Mouse (Mus musculus) kidney, adult 2 months (tissue): ENCODE data around the gene Wls. TPM values are rescaled to one million over a fixed set of nuclear protein-coding genes. Genes with fewer than 3 reads are reported as not detected.

Experiments
- DNase-seq: peaks from one replicate; pipeline ENCODE4 v3.0.0; 2021
- H3K27ac ChIP-seq: fragments of 200-500 bp; 2 replicates; pipeline ENCODE4 v1.5.1; 2012; ENCODE audit warnings: low read depth, low read length, control low read depth, inconsistent platforms; ENCODE audit not compliant: insufficient read depth
- H3K27me3 ChIP-seq: fragments of 200-500 bp; replicated peaks from 2 replicates; pipeline ENCODE4 v1.6.1; 2012; ENCODE audit warnings: mild to moderate bottlenecking, moderate library complexity, low read length, inconsistent platforms; ENCODE audit not compliant: control insufficient read depth, insufficient read depth
- H3K36me3 ChIP-seq: fragments of 200-500 bp; 2 replicates; pipeline ENCODE4 v1.6.1; 2012; ENCODE audit warnings: mild to moderate bottlenecking, moderate library complexity, low read length, inconsistent platforms; ENCODE audit not compliant: control insufficient read depth, insufficient read depth
- H3K4me1 ChIP-seq: fragments of 200-500 bp; 2 replicates; pipeline ENCODE4 v1.6.1; 2011; ENCODE audit warnings: low read length; ENCODE audit not compliant: control insufficient read depth, insufficient read depth
- H3K4me3 ChIP-seq: fragments of 200-500 bp; 2 replicates; pipeline ENCODE4 v1.5.1; 2011; ENCODE audit warnings: mild to moderate bottlenecking, low read depth, low read length, control low read depth; ENCODE audit not compliant: insufficient read depth
- CTCF ChIP-seq: fragments of 200-500 bp; conservative IDR thresholded peaks from 2 replicates; pipeline ENCODE4 v1.5.1; 2011; ENCODE audit warnings: low read depth, mild to moderate bottlenecking, control low read depth, low read length, moderate library complexity, mixed read lengths; ENCODE audit not compliant: insufficient read depth, insufficient read length
- POLR2A ChIP-seq: fragments of 200-500 bp; IDR thresholded peaks from one replicate; pipeline ENCODE4 v1.6.1; 2011; ENCODE audit warnings: low read depth, low read length, control low read depth
- WGBS: fragments of 180-500 bp; shearing (Covaris S2); methylation state at CpG from one replicate; pipeline ENCODE4 v1.1.7; 2018; 5-methylcytosine and 5-hydroxymethylcytosine counted together
- polyA plus RNA-seq: library from polyadenylated mRNA; depleted of rRNA; stranded (reverse); fragments of >200 nt; gene quantifications from 2 replicates; pipeline ENCODE4 v1.2.3, GENCODE M21; 2012

Wls gene
- polyA plus RNA-seq, 1 experiment: 85.6 TPM

- Histone ChIP-seq H3K27me3 (no peaks in the 10 kb centered on the region), H3K4me3 (no peak overlapping the region), H3K27ac (peak overlapping the region; percentile 45; the same call in 1 of the 2 replicates), H3K36me3 (no peaks in the 10 kb centered on the region), H3K4me1 (peaks cover 14% of the 10 kb centered on the region; the same call in 1 of the 2 replicates)
- no peak for TF ChIP-seq CTCF
- TF ChIP-seq POLR2A: no peak
- DNase-seq: peak; percentile 73
- 37% methylated on average over 2 of the region's 2 CpGs for WGBS
These were observed 8.0 kb downstream of the Wls start for GRCm38 (mm10) chr3:159847410-159848016.

GRCm38 (mm10) chr3:159848156-159848555 lies 8.7 kb downstream of the Wls start:
- H3K27ac ChIP-seq: peak overlapping the region; percentile 75; the same call in 1 of the 2 replicates

GRCm38 (mm10) chr3:159851476-159851875 lies 12.0 kb downstream of the Wls start:
- DNase-seq: no peak
- H3K4me1 ChIP-seq: peaks cover 14% of the 10 kb centered on the region; the same call in 1 of the 2 replicates
- no peak overlapping the region for H3K4me3 ChIP-seq
- H3K27me3 ChIP-seq: no peaks in the 10 kb centered on the region
- no peak for TF ChIP-seq POLR2A
- no peak for TF ChIP-seq CTCF
- H3K36me3 ChIP-seq: no peaks in the 10 kb centered on the region
- no peak overlapping the region for H3K27ac ChIP-seq
- 81% methylated on average over 2 of the region's 2 CpGs for WGBS

More at GRCm38 (mm10) chr3:159848156-159848555, 8.7 kb downstream of the Wls start:
- Histone ChIP-seq H3K27me3 (no peaks in the 10 kb centered on the region), H3K4me3 (no peak overlapping the region), H3K36me3 (no peaks in the 10 kb centered on the region), H3K4me1 (peaks cover 13% of the 10 kb centered on the region; the same call in 1 of the 2 replicates)
- DNase-seq: peak; percentile 74
- no peak for TF ChIP-seq CTCF

GRCm38 (mm10) chr3:159851980-159852379 lies 12.5 kb downstream of the Wls start:
- H3K27ac ChIP-seq: no peak overlapping the region
- no peak for DNase-seq
- TF ChIP-seq CTCF: no peak
- no peak for TF ChIP-seq POLR2A
- H3K36me3 ChIP-seq: no peaks in the 10 kb centered on the region
- 84% methylated on average over 2 of the region's 2 CpGs for WGBS
- H3K27me3 ChIP-seq: no peaks in the 10 kb centered on the region
- peaks cover 13% of the 10 kb centered on the region; the same call in 1 of the 2 replicates for H3K4me1 ChIP-seq
- H3K4me3 ChIP-seq: no peak overlapping the region

- Histone ChIP-seq H3K36me3 (no peaks in the 10 kb centered on the region), H3K27me3 (no peaks in the 10 kb centered on the region), H3K4me1 (peaks cover 7% of the 10 kb centered on the region; the same call in 1 of the 2 replicates), H3K4me3 (no peak overlapping the region), H3K27ac (no peak overlapping the region)
- no peak for DNase-seq
- no peak for TF ChIP-seq CTCF
- WGBS: 76% methylated on average over 1 of the region's 1 CpGs
These were observed 17.6 kb downstream of the Wls start for GRCm38 (mm10) chr3:159857112-159857511.

- Histone ChIP-seq H3K27me3 (no peaks in the 10 kb centered on the region), H3K4me3 (no peak overlapping the region), H3K4me1 (no peaks in the 10 kb centered on the region), H3K36me3 (no peaks in the 10 kb centered on the region), H3K27ac (no peak overlapping the region)
- 64% methylated on average over 1 of the region's 1 CpGs for WGBS
- TF ChIP-seq CTCF: no peak
- no peak for DNase-seq
These were observed 26.2 kb downstream of the Wls start for GRCm38 (mm10) chr3:159865691-159866090.

- no peaks in the 10 kb centered on the region; the same call in none of the 2 replicates for H3K36me3 ChIP-seq
- no peaks in the 10 kb centered on the region for H3K4me1 ChIP-seq
- H3K27ac ChIP-seq: no peak overlapping the region
- no peaks in the 10 kb centered on the region for H3K27me3 ChIP-seq
- H3K4me3 ChIP-seq: no peak overlapping the region
- TF ChIP-seq POLR2A (no peak), CTCF (no peak)
- no peak for DNase-seq
These were observed 39.5 kb downstream of the Wls start for GRCm38 (mm10) chr3:159878983-159879382.
